In genomic region chr13:28756915-28757765, GRCm38 (mm10) we compare ENCODE assay signal across 8 mouse cellular contexts.
A peak's percentile ranks its signal among the peaks of the same experiment; 100 is the strongest.
DNase-seq lines count a peak whose midpoint lies in the region; ATAC-seq and TF ChIP-seq lines count a peak whose summit lies in the region.

No protein-coding gene starts in this region.

- no peaks in the 10 kb centered on the region for H3K4me1 ChIP-seq in lung, postnatal 0 days (ENCODE audit: insufficient read depth, low read depth, low read length)
- peaks cover 31% of the 10 kb centered on the region for H3K4me1 ChIP-seq in forebrain, embryonic 15.5 days
- peaks cover 11% of the 10 kb centered on the region for H3K4me1 ChIP-seq in liver, embryonic 15.5 days (replicated peaks)

- TF ChIP-seq CTCF in lung, postnatal 0 days (IDR thresholded peaks at IDR 0.05) = no peak

- H3K4me2 ChIP-seq in lung, postnatal 0 days (replicated peaks; ENCODE audit: low read depth, low read length) = peak overlapping the region; percentile 67
- H3K4me2 ChIP-seq in forebrain, embryonic 15.5 days (replicated peaks) = peak overlapping the region; percentile 46
- peak overlapping the region; percentile 54 for H3K4me2 ChIP-seq in liver, embryonic 15.5 days

- 20% methylated on average over 11 of the region's 11 CpGs for WGBS in lung, postnatal 0 days
- 31% methylated on average over 11 of the region's 11 CpGs for whole genome bisulfite sequencing in forebrain, embryonic 15.5 days
- 17% methylated on average over 11 of the region's 11 CpGs for WGBS in liver, embryonic 15.5 days (ENCODE audit: insufficient replicate concordance)

- peak overlapping the region; percentile 88 for H3K27ac ChIP-seq in lung, postnatal 0 days (ENCODE audit: low read length)
- peak overlapping the region; percentile 71 for H3K27ac ChIP-seq in forebrain, embryonic 15.5 days (replicated peaks)
- H3K27ac ChIP-seq in liver, embryonic 15.5 days (replicated peaks) = no peak overlapping the region

- no peak for TF ChIP-seq EP300 in lung, postnatal 0 days (IDR thresholded peaks at IDR 0.05)

- no peaks in the 10 kb centered on the region for H3K36me3 ChIP-seq in lung, postnatal 0 days (ENCODE audit: insufficient read depth, low read length)
- H3K36me3 ChIP-seq in forebrain, embryonic 15.5 days = no peaks in the 10 kb centered on the region
- H3K36me3 ChIP-seq in liver, embryonic 15.5 days (replicated peaks) = no peaks in the 10 kb centered on the region

- DNase-seq in lung, postnatal 0 days (ENCODE audit: low spot score) = peak; percentile 70
- no peak for DNase-seq in lung, postnatal 14 days
- peak; percentile 35 for DNase-seq in induced T-regulatory cell, adult 2 months (ENCODE audit: low read depth)
- peak; percentile 27 to 45 for DNase-seq in thymus, adult 18-20 months
- DNase-seq in layer of hippocampus, adult 9-10 months (ENCODE audit: low spot score) = no peak
- DNase-seq in frontal cortex, adult 2 months (ENCODE audit: extremely low spot score in 1 of 2, low spot score in 1 of 2) = no peak

- ATAC-seq in lung, postnatal 0 days = peak; percentile 24
- no peak for ATAC-seq in forebrain, embryonic 15.5 days (replicated peaks)
- ATAC-seq in liver, embryonic 15.5 days (ENCODE audit: insufficient read depth) = no peak

- H3K4me3 ChIP-seq in lung, postnatal 0 days (ENCODE audit: low read depth, low read length) = peak overlapping the region; percentile 45; the same call in 1 of the 2 replicates
- H3K4me3 ChIP-seq in forebrain, embryonic 15.5 days = no peak overlapping the region
- no peak overlapping the region for H3K4me3 ChIP-seq in liver, embryonic 15.5 days (replicated peaks)

- H3K9ac ChIP-seq in lung, postnatal 0 days (replicated peaks; ENCODE audit: low read depth) = 0 out of 2 replicates have a peak overlapping the region, but pooled peaks have one; percentile 19
- no peak overlapping the region for H3K9ac ChIP-seq in forebrain, embryonic 15.5 days (replicated peaks)
- no peak overlapping the region; the same call in 1 of the 2 replicates for H3K9ac ChIP-seq in liver, embryonic 15.5 days

- no peaks in the 10 kb centered on the region for H3K27me3 ChIP-seq in lung, postnatal 0 days (replicated peaks; ENCODE audit: insufficient read depth, low read length)
- H3K27me3 ChIP-seq in forebrain, embryonic 15.5 days = no peaks in the 10 kb centered on the region
- H3K27me3 ChIP-seq in liver, embryonic 15.5 days = no peaks in the 10 kb centered on the region

- H3K9me3 ChIP-seq in lung, postnatal 0 days (ENCODE audit: low read length) = no peaks in the 10 kb centered on the region
- no peaks in the 10 kb centered on the region for H3K9me3 ChIP-seq in forebrain, embryonic 15.5 days
- no peaks in the 10 kb centered on the region for H3K9me3 ChIP-seq in liver, embryonic 15.5 days (replicated peaks)

Comparison
In these comparisons a context has a peak if more than half of its experiments do, and no peak if none do; other contexts are left out.
1. DNase-seq: peak in lung, postnatal 0 days (single experiment), induced T-regulatory cell, adult 2 months (single experiment) and thymus, adult 18-20 months (2 of 2); none in lung, postnatal 14 days (single experiment), layer of hippocampus, adult 9-10 months (single experiment) and frontal cortex, adult 2 months (0 of 2).
2. Peak in every context shown above with its lines, with median percentiles within 50 percentile points of each other: H3K4me2 ChIP-seq.